Mouse (Mus musculus): ENCODE results near the gene Lrfn1. TPM values are rescaled to one million over a fixed set of nuclear protein-coding genes. Genes with fewer than 3 reads are reported as not detected.

Gene Lrfn1
- polyA plus RNA-seq, 1 experiment from 2014 or later = 14.0 TPM

- ATAC-seq (ENCODE audit: low FRiP score) = peak; percentile 47
- under 1% methylated on average over 16 of the region's 16 CpGs for WGBS
- peak within 1 kb of the TSS; percentile 74 for H3K27ac ChIP-seq
Observed at GRCm38 (mm10) chr7:28436932-28437570, 14.7 kb upstream of the Lrfn1 start, which contains the start of gene Gmfg. Gmfg (plus strand) TSS chr7:28437447.

GRCm38 (mm10) chr7:28437964-28438363, 13.8 kb upstream of the Lrfn1 start:
- Histone ChIP-seq H3K4me3 (no peak overlapping the region), H3K27ac (no peak overlapping the region), H3K36me3 (no peaks in the 10 kb centered on the region), H3K9me3 (replicated peaks) (no peaks in the 10 kb centered on the region), H3K27me3 (no peaks in the 10 kb centered on the region), H3K4me1 (peaks cover 23% of the 10 kb centered on the region), H3K4me2 (replicated peaks) (no peak overlapping the region), H3K9ac (no peak overlapping the region)
- no peak for ATAC-seq (ENCODE audit: low FRiP score)

More at GRCm38 (mm10) chr7:28436932-28437570, 14.7 kb upstream of the Lrfn1 start, which contains the start of gene Gmfg:
- no peaks in the 10 kb centered on the region for H3K27me3 ChIP-seq
- peak within 1 kb of the TSS; percentile 93 for H3K4me3 ChIP-seq
- no peaks in the 10 kb centered on the region for H3K9me3 ChIP-seq (replicated peaks)
- peaks cover 28% of the 10 kb centered on the region for H3K4me1 ChIP-seq
- H3K9ac ChIP-seq = peak within 1 kb of the TSS; percentile 96
- no peaks in the 10 kb centered on the region; the same call in 1 of the 2 replicates for H3K36me3 ChIP-seq
- H3K4me2 ChIP-seq (replicated peaks) = peak within 1 kb of the TSS; percentile 62

- H3K36me3 ChIP-seq = no peaks in the 10 kb centered on the region
- peaks cover 17% of the 10 kb centered on the region for H3K4me1 ChIP-seq
- no peak for ATAC-seq (ENCODE audit: low FRiP score)
- H3K9ac ChIP-seq = no peak overlapping the region
- WGBS = 79% methylated on average over 2 of the region's 2 CpGs
- H3K27me3 ChIP-seq = no peaks in the 10 kb centered on the region
- no peak overlapping the region for H3K4me3 ChIP-seq
- no peak overlapping the region for H3K4me2 ChIP-seq (replicated peaks)
- H3K27ac ChIP-seq = no peak overlapping the region
- H3K9me3 ChIP-seq (replicated peaks) = no peaks in the 10 kb centered on the region
Observed at GRCm38 (mm10) chr7:28438771-28439170, 13.0 kb upstream of the Lrfn1 start.

- ATAC-seq (ENCODE audit: low FRiP score) = no peak
- Histone ChIP-seq H3K4me3 (no peak overlapping the region), H3K4me2 (replicated peaks) (no peak overlapping the region), H3K4me1 (no peaks in the 10 kb centered on the region), H3K27ac (no peak overlapping the region), H3K9ac (no peak overlapping the region), H3K36me3 (no peaks in the 10 kb centered on the region), H3K9me3 (replicated peaks) (no peaks in the 10 kb centered on the region), H3K27me3 (no peaks in the 10 kb centered on the region)
- WGBS = 62% methylated on average over 2 of the region's 2 CpGs
Observed at GRCm38 (mm10) chr7:28440739-28441138, 11.0 kb upstream of the Lrfn1 start.

- Histone ChIP-seq H3K4me3 (no peak overlapping the region), H3K9ac (no peak overlapping the region), H3K4me1 (no peaks in the 10 kb centered on the region), H3K27ac (no peak overlapping the region), H3K27me3 (no peaks in the 10 kb centered on the region), H3K9me3 (replicated peaks) (no peaks in the 10 kb centered on the region), H3K4me2 (replicated peaks) (no peak overlapping the region), H3K36me3 (no peaks in the 10 kb centered on the region)
- ATAC-seq (ENCODE audit: low FRiP score) = no peak
- WGBS = 89% methylated on average over 14 of the region's 14 CpGs
Observed at GRCm38 (mm10) chr7:28441776-28442485, 9.8 kb upstream of the Lrfn1 start.

GRCm38 (mm10) chr7:28442688-28443087, 9.1 kb upstream of the Lrfn1 start:
- H3K27me3 ChIP-seq = no peaks in the 10 kb centered on the region
- H3K4me3 ChIP-seq = no peak overlapping the region
- H3K9ac ChIP-seq = no peak overlapping the region
- H3K36me3 ChIP-seq = no peaks in the 10 kb centered on the region
- no peak overlapping the region for H3K4me2 ChIP-seq (replicated peaks)
- no peak for ATAC-seq (ENCODE audit: low FRiP score)
- H3K4me1 ChIP-seq = peaks cover 5% of the 10 kb centered on the region
- H3K9me3 ChIP-seq (replicated peaks) = no peaks in the 10 kb centered on the region
- no peak overlapping the region; the same call in 1 of the 2 replicates for H3K27ac ChIP-seq
- WGBS = 55% methylated on average over 4 of the region's 4 CpGs

- H3K9me3 ChIP-seq (replicated peaks) = no peaks in the 10 kb centered on the region
- no peak overlapping the region for H3K9ac ChIP-seq
- H3K27ac ChIP-seq = no peak overlapping the region
- H3K4me2 ChIP-seq (replicated peaks) = no peak overlapping the region
- no peaks in the 10 kb centered on the region for H3K36me3 ChIP-seq
- no peak overlapping the region for H3K4me3 ChIP-seq
- WGBS = 85% methylated on average over 13 of the region's 13 CpGs
- ATAC-seq (ENCODE audit: low FRiP score) = no peak
- H3K4me1 ChIP-seq = peaks cover 5% of the 10 kb centered on the region
- H3K27me3 ChIP-seq = no peaks in the 10 kb centered on the region
Observed at GRCm38 (mm10) chr7:28444344-28444974, 7.3 kb upstream of the Lrfn1 start.

- no peak overlapping the region for H3K4me3 ChIP-seq
- no peak overlapping the region for H3K9ac ChIP-seq
- no peak overlapping the region for H3K4me2 ChIP-seq (replicated peaks)
- H3K27ac ChIP-seq = no peak overlapping the region
- H3K27me3 ChIP-seq = no peaks in the 10 kb centered on the region
- no peaks in the 10 kb centered on the region for H3K9me3 ChIP-seq (replicated peaks)
- WGBS = 8% methylated on average over 12 of the region's 12 CpGs
- H3K4me1 ChIP-seq = peaks cover 5% of the 10 kb centered on the region
- ATAC-seq (ENCODE audit: low FRiP score) = no peak
- H3K36me3 ChIP-seq = no peaks in the 10 kb centered on the region
Observed at GRCm38 (mm10) chr7:28446446-28446845, 5.3 kb upstream of the Lrfn1 start.

GRCm38 (mm10) chr7:28447101-28447830, 4.5 kb upstream of the Lrfn1 start:
- H3K9ac ChIP-seq = no peak overlapping the region
- ATAC-seq (ENCODE audit: low FRiP score) = no peak
- H3K9me3 ChIP-seq (replicated peaks) = no peaks in the 10 kb centered on the region
- H3K27me3 ChIP-seq = no peaks in the 10 kb centered on the region
- no peak overlapping the region for H3K27ac ChIP-seq
- 17% methylated on average over 12 of the region's 12 CpGs for WGBS
- H3K4me1 ChIP-seq = peaks cover 5% of the 10 kb centered on the region
- H3K36me3 ChIP-seq = no peaks in the 10 kb centered on the region
- H3K4me3 ChIP-seq = no peak overlapping the region
- no peak overlapping the region for H3K4me2 ChIP-seq (replicated peaks)

GRCm38 (mm10) chr7:28447865-28448820, 3.6 kb upstream of the Lrfn1 start:
- Histone ChIP-seq H3K4me1 (peaks cover 11% of the 10 kb centered on the region), H3K9me3 (replicated peaks) (no peaks in the 10 kb centered on the region), H3K4me2 (replicated peaks) (no peak overlapping the region), H3K27me3 (no peaks in the 10 kb centered on the region), H3K4me3 (no peak overlapping the region), H3K9ac (no peak overlapping the region), H3K36me3 (no peaks in the 10 kb centered on the region), H3K27ac (no peak overlapping the region)
- WGBS = 66% methylated on average over 13 of the region's 13 CpGs
- ATAC-seq (ENCODE audit: low FRiP score) = no peak

GRCm38 (mm10) chr7:28452361-28453005, 703 bp downstream of the Lrfn1 start:
- Histone ChIP-seq H3K36me3 (peaks cover 12% of the 10 kb centered on the region), H3K9me3 (replicated peaks) (no peaks in the 10 kb centered on the region), H3K4me1 (peaks cover 12% of the 10 kb centered on the region), H3K27me3 (no peaks in the 10 kb centered on the region), H3K4me2 (replicated peaks) (peak overlapping the region; percentile 91), H3K9ac (peak overlapping the region; percentile 94), H3K4me3 (peak overlapping the region; percentile 87), H3K27ac (peak overlapping the region; percentile 75)
- WGBS = under 1% methylated on average over 23 of the region's 24 CpGs
- peak; percentile 48 for ATAC-seq (ENCODE audit: low FRiP score)

Measured in hindbrain, embryonic 12.5 days (tissue).